Mouse (Mus musculus) embryonic facial prominence, embryonic 12.5 days (tissue): ENCODE measurements around the gene Cdc25b. TPM values are rescaled to one million over a fixed set of nuclear protein-coding genes. Genes with fewer than 3 reads are reported as not detected.
"Not testable (repeated sequence)": the region's sequence is repeated elsewhere in the genome, so short reads cannot be mapped to it uniquely, and the experiment has no call there.

Experiments used
- ATAC-seq: fragments of 200-750 bp; cut with Nextera tagmentation; 2 replicates; pipeline ENCODE4 v1.8.0; 2017; ENCODE audit not compliant: insufficient number of reproducible peaks, insufficient read depth, low FRiP score, low TSS enrichment
- H3K27ac ChIP-seq: fragments of 300-500 bp; sonication (generic); 2 replicates; pipeline ENCODE4 v1.5.1; 2016; ENCODE audit warnings: mild to moderate bottlenecking
- H3K27me3 ChIP-seq: fragments of 300-500 bp; sonication (generic); 2 replicates; pipeline ENCODE4 v1.6.1; 2016; ENCODE audit warnings: mild to moderate bottlenecking, moderate library complexity
- H3K36me3 ChIP-seq: fragments of 300-500 bp; sonication (generic); 2 replicates; pipeline ENCODE4 v1.6.1; 2016; ENCODE audit warnings: mild to moderate bottlenecking
- H3K4me1 ChIP-seq: fragments of 300-500 bp; sonication (generic); 2 replicates; pipeline ENCODE4 v1.6.1; 2016
- H3K4me2 ChIP-seq: fragments of 300-500 bp; sonication (generic); replicated peaks from 2 replicates; pipeline ENCODE4 v1.6.1; 2016; ENCODE audit warnings: mild to moderate bottlenecking, moderate library complexity
- H3K4me3 ChIP-seq: fragments of 300-500 bp; sonication (generic); 2 replicates; pipeline ENCODE4 v1.5.1; 2016; ENCODE audit warnings: mild to moderate bottlenecking
- H3K9ac ChIP-seq: fragments of 300-500 bp; sonication (generic); 2 replicates; pipeline ENCODE4 v1.6.1; 2016; ENCODE audit warnings: mild to moderate bottlenecking, moderate library complexity
- H3K9me3 ChIP-seq: fragments of 300-500 bp; sonication (generic); 2 replicates; pipeline ENCODE4 v1.6.1; 2016; ENCODE audit warnings: mild to moderate bottlenecking, moderate library complexity
- WGBS: fragments of 180-500 bp; shearing (Covaris S2); methylation state at CpG from one replicate; pipeline ENCODE4 v1.1.7; 2016; 5-methylcytosine and 5-hydroxymethylcytosine counted together
- polyA plus RNA-seq: library from polyadenylated mRNA; unstranded; fragments of >200 nt; fragmentation: Nextera tagmentation; extraction: Ambion mirVana; gene quantifications from 2 replicates; pipeline ENCODE4 v1.2.1, GENCODE M21; 2016

Gene Cdc25b
- polyA plus RNA-seq, 1 experiment from 2014 or later, result 52.3 TPM

DNA sequence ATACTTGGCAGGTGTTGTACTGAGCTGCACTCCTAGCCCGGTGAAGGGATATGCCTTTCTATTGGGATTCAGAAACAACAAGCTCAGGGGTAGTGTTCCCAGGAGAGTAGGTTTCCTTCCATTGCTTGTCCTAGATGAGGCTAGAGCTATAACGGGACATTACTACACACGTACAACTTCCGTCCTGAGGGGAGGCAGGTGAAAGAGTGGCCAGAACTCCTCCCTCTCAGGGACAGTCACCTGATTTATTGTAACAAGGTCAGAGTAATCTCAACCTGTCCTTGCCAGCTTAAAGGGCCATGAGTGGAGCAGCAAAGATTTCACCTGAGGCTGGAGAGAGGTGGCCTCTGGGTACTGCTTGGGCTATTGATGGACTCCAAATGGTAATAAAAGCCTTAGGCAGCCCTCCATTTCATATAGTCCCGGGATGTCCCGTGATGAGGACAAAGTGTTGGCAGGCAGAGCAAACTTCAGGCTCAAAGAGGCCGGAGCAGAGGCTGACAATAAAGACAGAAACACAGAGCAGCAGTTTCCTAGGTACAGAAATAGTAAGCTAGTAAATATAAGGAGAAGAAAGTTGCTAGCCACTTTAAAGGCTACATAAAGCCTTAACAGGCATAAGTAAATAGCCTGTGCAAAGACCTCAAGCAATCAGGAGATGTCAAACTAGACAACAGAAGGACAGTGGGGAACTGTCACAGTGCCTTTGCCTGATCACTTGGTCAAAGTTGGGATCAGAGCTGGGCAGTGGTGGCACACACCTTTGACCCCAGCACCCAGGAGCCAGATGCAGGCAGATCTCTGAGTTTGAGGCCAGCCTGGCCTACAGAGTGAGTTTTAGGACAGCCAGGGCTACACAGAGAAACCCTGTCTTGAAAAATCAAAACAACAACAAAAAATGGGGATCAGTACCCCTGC lies 29.5 kb downstream of the Cdc25b start:
- H3K9me3 ChIP-seq, result no peaks in the 10 kb centered on the region
- no peaks in the 10 kb centered on the region for H3K27me3 ChIP-seq
- 84% methylated on average over 7 of the region's 7 CpGs for WGBS
- H3K4me2 ChIP-seq, result no peak overlapping the region
- H3K4me3 ChIP-seq, result no peak overlapping the region
- H3K4me1 ChIP-seq, result peaks cover 2% of the 10 kb centered on the region; the same call in 1 of the 2 replicates
- no peak overlapping the region for H3K27ac ChIP-seq
- no peak for ATAC-seq
- H3K36me3 ChIP-seq, result 0 out of 2 replicates have a peak, but pooled peaks cover 5% of the 10 kb centered on the region
- H3K9ac ChIP-seq, result no peak overlapping the region

GRCm38 (mm10) chr2:131220030-131220429 lies 33.3 kb downstream of the Cdc25b start:
- H3K4me3 ChIP-seq, result no peak overlapping the region
- no peak overlapping the region for H3K4me2 ChIP-seq
- H3K4me1 ChIP-seq, result no peaks in the 10 kb centered on the region
- ATAC-seq, result no peak
- H3K9ac ChIP-seq, result no peak overlapping the region
- no peaks in the 10 kb centered on the region for H3K36me3 ChIP-seq
- no peak overlapping the region for H3K27ac ChIP-seq
- 69% methylated on average over 4 of the region's 4 CpGs for WGBS
- no peaks in the 10 kb centered on the region for H3K9me3 ChIP-seq
- no peaks in the 10 kb centered on the region for H3K27me3 ChIP-seq

DNA sequence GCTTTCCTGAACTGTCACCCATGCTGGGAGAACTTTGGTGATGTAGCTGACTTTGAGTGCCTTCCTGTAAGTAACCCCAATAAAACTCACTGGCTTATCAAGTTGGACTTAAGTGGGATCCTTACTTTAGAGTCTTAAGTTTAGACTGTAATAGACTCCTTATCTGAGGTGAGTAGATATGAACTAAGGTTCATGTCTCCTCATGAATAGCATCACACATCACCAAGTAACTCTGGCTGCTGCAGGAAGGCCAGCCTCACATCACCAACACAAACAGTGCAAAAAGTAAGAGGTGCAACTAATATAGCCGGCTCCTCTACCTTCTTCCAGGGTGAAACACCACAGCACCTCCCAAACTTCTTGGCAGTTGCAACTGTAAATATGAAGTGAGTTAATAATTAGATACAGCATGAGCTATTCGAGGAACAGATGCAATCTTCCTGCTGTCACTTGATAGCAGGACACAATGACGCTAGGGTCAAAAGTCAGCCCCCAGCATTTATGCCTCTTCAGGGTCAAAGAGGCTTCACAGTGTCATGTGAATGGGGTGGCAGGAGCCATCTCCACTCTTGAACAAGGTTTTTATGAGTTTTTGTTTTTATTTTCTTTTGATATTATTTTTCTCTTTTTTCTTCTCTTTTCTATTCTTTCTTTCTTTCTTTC lies 35.2 kb downstream of the Cdc25b start:
- no peak overlapping the region for H3K9ac ChIP-seq
- no peaks in the 10 kb centered on the region for H3K9me3 ChIP-seq
- no peak overlapping the region for H3K4me3 ChIP-seq
- WGBS, result 63% methylated on average over 3 of the region's 3 CpGs
- H3K4me1 ChIP-seq, result no peaks in the 10 kb centered on the region
- no peak for ATAC-seq
- no peaks in the 10 kb centered on the region for H3K36me3 ChIP-seq
- H3K27ac ChIP-seq, result no peak overlapping the region
- no peak overlapping the region for H3K4me2 ChIP-seq
- H3K27me3 ChIP-seq, result no peaks in the 10 kb centered on the region

DNA sequence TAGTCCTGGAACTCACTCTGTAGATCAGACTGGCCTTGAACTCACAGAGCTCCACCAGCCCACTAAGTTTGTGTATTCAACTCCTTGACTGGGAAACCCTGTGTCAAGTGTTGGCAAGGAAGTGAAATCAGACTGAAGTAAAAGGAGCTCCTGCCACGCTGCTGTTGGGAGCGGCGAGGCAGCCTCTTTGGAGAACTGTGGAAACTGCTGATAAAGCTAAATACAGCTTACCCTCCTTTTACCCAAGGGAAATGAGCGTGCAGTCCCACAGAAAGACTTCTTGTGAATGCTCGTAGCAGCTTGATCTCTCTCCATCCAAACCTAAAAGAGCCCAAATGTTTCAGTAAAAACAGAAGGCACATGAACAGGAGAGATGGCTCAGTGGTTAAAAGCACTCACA lies 35.8 kb downstream of the Cdc25b start:
- Histone ChIP-seq H3K4me3 (no peak overlapping the region), H3K4me1 (no peaks in the 10 kb centered on the region), H3K27me3 (no peaks in the 10 kb centered on the region), H3K4me2 (no peak overlapping the region), H3K9me3 (no peaks in the 10 kb centered on the region), H3K9ac (no peak overlapping the region), H3K36me3 (no peaks in the 10 kb centered on the region), H3K27ac (no peak overlapping the region)
- ATAC-seq, result no peak
- 69% methylated on average over 5 of the region's 5 CpGs for WGBS

DNA sequence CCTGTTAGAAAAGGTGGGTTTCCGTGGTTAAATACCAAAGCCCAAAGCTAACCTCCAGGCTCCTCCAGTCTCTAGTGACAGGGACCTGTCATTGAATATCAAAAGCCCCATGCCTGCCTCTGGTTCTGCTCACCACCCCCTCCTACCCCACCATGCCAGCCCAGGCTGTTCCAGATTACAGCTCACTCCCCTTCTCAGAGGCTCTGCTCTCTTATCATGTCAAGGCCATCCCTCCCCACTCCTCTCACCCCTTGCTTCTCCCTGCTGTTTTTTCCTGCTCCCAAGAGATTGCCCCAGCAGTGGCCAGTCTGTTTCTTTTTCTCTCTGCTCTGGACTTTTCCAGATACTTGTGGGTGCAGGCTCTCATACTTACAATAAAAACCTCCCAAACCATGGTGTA lies 36.8 kb downstream of the Cdc25b start:
- ATAC-seq, result no peak
- Histone ChIP-seq H3K9ac (no peak overlapping the region), H3K4me2 (no peak overlapping the region), H3K36me3 (no peaks in the 10 kb centered on the region), H3K4me3 (no peak overlapping the region), H3K4me1 (no peaks in the 10 kb centered on the region), H3K9me3 (no peaks in the 10 kb centered on the region), H3K27me3 (no peaks in the 10 kb centered on the region), H3K27ac (no peak overlapping the region)
- 70% methylated on average over 1 of the region's 1 CpGs for WGBS

DNA sequence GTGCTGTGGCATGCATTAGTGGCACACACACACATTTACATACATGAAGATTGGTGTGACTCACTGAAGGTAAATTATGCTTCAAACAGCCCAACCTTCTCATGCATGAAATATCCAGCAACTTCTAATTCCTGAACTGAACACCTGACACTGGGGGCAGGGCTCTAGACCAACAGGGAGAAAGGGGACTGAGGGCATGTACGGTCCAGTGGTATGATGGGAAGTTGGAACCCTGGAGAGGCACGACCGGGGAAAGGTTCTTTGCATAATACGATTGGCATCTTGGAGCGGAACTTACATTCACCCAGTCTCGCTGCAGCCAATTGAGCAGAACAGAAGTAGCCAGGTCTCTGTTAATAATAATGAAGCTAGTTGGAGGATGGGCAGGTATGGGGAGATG lies 38.4 kb downstream of the Cdc25b start:
- Histone ChIP-seq H3K9me3 (no peaks in the 10 kb centered on the region), H3K27ac (no peak overlapping the region), H3K4me3 (no peak overlapping the region), H3K36me3 (no peaks in the 10 kb centered on the region), H3K9ac (no peak overlapping the region), H3K4me1 (no peaks in the 10 kb centered on the region), H3K27me3 (no peaks in the 10 kb centered on the region), H3K4me2 (no peak overlapping the region)
- WGBS, result 85% methylated on average over 6 of the region's 6 CpGs
- no peak for ATAC-seq

DNA sequence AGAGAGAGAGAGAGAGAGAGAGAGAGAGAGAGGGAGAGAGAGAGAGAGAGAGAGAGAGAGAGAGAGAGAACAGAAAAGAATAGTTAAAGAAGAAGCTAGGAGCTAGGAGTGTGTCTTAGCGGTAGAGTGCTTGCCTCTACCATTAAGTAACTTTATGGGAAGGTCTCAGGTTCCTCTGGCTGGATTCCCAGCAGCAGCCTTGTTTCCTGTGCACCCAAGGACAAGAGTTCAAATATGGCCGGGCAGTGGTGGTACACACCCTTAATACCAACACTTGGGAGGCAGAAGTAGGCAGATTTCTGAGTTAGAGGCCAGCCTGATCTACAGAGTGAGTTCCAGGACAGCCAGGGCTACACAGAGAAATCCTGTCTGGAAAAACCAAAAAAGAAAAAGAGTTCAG lies 39.9 kb downstream of the Cdc25b start:
- not testable (repeated sequence) for H3K9ac ChIP-seq, H3K4me3 ChIP-seq, H3K27ac ChIP-seq, H3K36me3 ChIP-seq, H3K4me1 ChIP-seq, H3K27me3 ChIP-seq, ATAC-seq, H3K9me3 ChIP-seq, H3K4me2 ChIP-seq
- 80% methylated on average over 2 of the region's 2 CpGs for WGBS

DNA sequence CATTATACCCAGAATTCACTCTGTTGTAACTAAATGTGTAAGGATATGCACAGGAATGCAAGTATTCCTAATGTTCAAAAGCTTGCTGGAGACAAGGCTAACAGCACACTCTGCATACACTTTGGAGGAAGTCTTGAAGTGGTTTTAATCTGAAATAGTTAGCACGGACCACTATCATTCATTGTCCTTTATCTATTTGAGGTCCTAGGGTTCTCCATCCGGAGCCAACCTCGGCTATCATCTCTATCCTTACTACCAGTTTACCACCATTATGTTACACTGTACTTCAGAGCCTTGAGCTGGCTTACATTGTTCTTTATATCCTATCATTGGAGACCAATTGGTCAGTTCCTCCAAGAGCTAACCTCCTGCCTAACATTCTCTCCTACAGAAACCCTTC lies 40.5 kb downstream of the Cdc25b start:
- no peaks in the 10 kb centered on the region for H3K36me3 ChIP-seq
- no peak for ATAC-seq
- H3K4me1 ChIP-seq, result no peaks in the 10 kb centered on the region
- no peak overlapping the region for H3K4me2 ChIP-seq
- H3K9ac ChIP-seq, result no peak overlapping the region
- H3K27ac ChIP-seq, result no peak overlapping the region
- H3K4me3 ChIP-seq, result no peak overlapping the region
- 79% methylated on average over 3 of the region's 3 CpGs for WGBS
- H3K27me3 ChIP-seq, result no peaks in the 10 kb centered on the region
- no peaks in the 10 kb centered on the region for H3K9me3 ChIP-seq

DNA sequence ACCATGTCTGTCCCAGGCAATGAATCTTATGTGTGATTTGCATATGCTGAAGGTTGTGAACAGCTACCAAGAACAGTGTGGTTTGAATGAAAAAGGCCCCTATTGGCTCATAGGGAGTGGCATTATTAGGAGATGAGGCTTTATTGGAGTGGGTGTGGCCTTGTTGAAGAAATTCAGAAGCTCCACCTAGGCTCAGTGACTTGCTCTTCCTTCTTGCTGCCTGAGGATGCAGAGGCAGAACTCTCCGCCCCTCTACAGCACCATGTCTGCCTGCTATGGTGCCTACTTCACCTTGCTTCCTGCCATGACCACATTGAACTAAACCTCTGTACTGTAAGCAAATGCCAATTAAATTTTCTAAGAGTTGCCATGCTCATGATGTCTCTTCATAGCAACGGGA lies 45.8 kb downstream of the Cdc25b start:
- no peak for ATAC-seq
- H3K9ac ChIP-seq, result no peak overlapping the region
- WGBS, result 92% methylated on average over 2 of the region's 2 CpGs
- H3K4me1 ChIP-seq, result peaks cover 23% of the 10 kb centered on the region
- H3K4me2 ChIP-seq, result no peak overlapping the region
- no peaks in the 10 kb centered on the region for H3K27me3 ChIP-seq
- no peaks in the 10 kb centered on the region for H3K36me3 ChIP-seq
- no peak overlapping the region for H3K4me3 ChIP-seq
- no peak overlapping the region for H3K27ac ChIP-seq
- no peaks in the 10 kb centered on the region for H3K9me3 ChIP-seq

DNA sequence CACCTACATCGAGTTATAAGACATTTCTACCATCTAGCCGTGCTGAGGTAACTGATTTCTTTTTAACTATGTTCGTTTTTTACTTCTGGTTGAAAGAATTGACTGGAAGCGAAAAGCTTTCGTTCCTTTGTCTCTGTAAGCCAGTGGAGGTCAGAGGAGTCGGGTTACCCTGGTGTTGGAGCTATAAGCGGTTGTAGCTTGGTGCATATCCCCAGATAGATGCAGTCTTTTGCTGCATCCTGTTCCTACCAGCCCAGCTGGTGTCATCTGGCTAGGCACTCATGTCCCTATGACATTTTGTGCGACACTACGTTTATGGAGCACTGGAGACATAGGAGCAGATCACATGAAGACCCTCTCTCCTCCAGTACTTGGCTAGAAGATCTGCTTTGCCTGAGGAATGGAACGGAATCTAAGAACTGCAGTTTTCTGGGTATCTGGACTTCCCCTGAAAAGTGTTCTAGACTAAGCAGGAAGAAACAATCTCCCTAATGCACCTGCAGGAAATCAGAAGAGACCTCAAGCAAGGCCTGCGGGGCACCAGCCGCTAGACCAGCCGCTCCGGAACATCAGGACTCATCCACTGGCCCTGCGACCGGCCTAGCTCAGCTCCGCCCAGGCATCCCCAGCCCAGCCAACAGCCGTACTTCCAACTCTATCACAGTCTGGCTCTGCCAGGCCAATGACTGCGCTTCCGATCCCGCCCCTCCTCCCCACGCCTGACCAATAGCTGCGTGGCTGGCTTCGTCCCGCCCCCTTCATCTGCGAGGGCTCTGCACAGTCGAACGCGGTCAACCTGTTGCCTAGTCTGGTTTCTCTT lies 46.8 kb downstream of the Cdc25b start, which contains the start of gene Mavs:
Gene Mavs, plus strand, starts transcription at position 757 of the 820 bp plus-strand sequence.
- no peaks in the 10 kb centered on the region for H3K9me3 ChIP-seq
- peak within 1 kb of the TSS; percentile 77 for H3K9ac ChIP-seq
- H3K4me3 ChIP-seq, result peak within 1 kb of the TSS; percentile 57
- H3K4me1 ChIP-seq, result peaks cover 23% of the 10 kb centered on the region
- peak within 1 kb of the TSS; percentile 72 for H3K4me2 ChIP-seq
- H3K36me3 ChIP-seq, result no peaks in the 10 kb centered on the region
- WGBS, result 10% methylated on average over 29 of the region's 29 CpGs
- peak; percentile 100 for ATAC-seq
- no peaks in the 10 kb centered on the region for H3K27me3 ChIP-seq
- peak within 1 kb of the TSS; percentile 66 for H3K27ac ChIP-seq

GRCm38 (mm10) chr2:131234127-131234650 lies 47.4 kb downstream of the Cdc25b start:
- 14% methylated on average over 28 of the region's 28 CpGs for WGBS
- H3K4me2 ChIP-seq, result peak overlapping the region; percentile 72
- H3K9me3 ChIP-seq, result no peaks in the 10 kb centered on the region
- H3K9ac ChIP-seq, result peak overlapping the region; percentile 77
- peaks cover 5% of the 10 kb centered on the region for H3K36me3 ChIP-seq
- no peaks in the 10 kb centered on the region for H3K27me3 ChIP-seq
- H3K4me1 ChIP-seq, result peaks cover 23% of the 10 kb centered on the region
- ATAC-seq, result peak; percentile 32; the same call in 1 of the 2 replicates
- H3K27ac ChIP-seq, result peak overlapping the region; percentile 61; the same call in 1 of the 2 replicates
- H3K4me3 ChIP-seq, result peak overlapping the region; percentile 57
